Mouse (Mus musculus) liver (tissue): ENCODE results near the gene Rft1.

ENCODE experiments used
- DNase-seq: peaks from one replicate; pipeline ENCODE4 v3.0.0-alpha.2; 2020; ENCODE audit warnings: mixed read lengths

The Rft1 gene

GRCm38 (mm10) chr14:30630811-30631576 is 23.2 kb upstream of the Rft1 start:
- DNase-seq = no peak

- DNase-seq = no peak
These were observed 22.3 kb upstream of the Rft1 start for GRCm38 (mm10) chr14:30631834-30632233.

DNA sequence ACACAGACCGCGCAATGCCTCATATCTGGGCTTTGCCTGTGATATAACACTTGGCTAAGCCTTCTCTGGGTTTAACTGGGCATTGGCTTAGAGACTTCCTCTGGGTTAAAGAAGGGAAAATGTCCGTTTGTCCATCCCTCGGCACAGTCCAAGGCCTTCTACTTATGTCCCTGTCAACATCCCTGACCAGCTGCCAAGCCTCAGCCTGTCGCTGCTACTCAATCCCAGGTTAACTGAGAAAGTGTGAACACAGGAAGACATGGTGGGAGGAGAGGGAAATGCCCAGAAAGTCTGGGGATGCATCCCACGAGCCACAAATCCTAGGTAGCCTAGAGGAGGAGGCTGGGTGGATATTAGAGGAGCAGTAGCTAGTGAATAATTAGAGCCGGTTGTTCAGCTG is 20.5 kb upstream of the Rft1 start:
- no peak for DNase-seq

GRCm38 (mm10) chr14:30634418-30634817 is 19.7 kb upstream of the Rft1 start:
- DNase-seq = no peak

DNA sequence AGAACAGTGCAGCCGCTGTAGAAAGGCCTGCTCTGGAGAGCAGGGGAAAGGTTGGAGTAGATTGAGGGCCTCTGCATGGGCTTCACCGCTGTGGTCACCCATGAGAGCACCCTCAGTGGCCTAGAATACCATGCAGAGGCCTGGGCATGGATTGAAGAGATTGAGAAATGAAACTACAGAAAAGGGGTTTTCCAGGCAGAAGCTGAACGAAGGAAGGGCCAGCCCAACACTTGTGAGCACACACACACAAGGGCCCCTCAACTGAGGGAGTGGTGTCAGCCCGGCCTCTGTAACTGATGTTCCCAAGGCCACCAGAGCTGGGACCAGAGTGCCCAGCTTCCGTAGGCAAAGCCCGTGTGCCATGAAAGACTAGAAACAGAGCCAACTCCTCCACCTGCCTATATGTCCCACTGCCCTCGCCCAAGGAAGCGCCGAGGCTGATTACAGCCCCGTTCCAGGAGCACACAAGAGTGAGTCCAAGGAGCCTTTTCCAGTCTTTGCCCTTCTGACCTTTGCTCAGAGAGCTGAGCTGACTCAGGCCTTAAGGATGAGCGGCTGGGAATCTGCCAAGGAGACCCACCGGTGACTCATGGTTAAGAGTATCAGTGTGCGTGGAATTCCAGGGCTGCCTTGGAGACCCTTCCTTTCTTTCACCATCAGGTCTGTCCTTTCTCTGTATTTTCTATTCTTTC is 18.8 kb upstream of the Rft1 start:
- DNase-seq = no peak

DNA sequence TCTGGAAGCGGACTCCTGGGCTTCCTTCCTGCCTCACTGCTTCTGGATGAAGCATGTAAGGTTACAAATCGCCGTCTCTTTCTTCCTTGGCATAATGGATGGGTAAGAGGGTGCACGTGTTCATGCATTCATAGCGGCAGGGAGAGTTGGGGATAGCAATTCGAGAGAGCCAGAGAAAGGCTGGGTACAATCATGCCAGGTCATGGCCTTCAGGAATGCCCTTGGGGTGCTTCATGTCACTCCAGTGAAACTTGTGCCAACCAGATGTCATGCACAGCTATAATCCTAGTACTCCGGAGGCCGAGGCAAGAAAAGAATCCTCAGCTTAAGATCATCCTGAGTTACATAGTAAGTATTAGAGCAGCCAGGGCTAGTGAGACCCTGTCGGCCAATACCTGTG is 17.7 kb upstream of the Rft1 start:
- no peak for DNase-seq

DNA sequence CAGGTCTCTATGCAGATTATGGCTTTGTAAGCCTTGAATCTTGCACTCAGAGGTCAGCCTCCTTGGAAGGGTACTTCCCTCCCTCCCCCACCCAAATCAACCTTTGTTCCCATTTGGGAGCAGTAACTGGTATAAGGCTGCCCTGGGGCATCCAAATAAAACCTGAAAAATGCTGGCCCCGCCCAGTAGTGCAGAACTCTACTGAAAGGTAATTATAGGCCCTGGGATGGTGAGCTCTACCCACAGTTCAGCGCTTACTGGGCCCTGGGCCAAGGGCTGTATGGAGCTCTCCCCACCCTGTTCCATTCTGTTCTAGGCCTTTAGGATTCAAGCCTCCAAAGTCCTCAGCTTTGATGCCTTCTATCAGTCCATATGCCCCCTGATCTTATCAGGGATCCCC is 17.1 kb upstream of the Rft1 start:
- no peak for DNase-seq

- DNase-seq = no peak
These were observed 16.2 kb upstream of the Rft1 start for GRCm38 (mm10) chr14:30638009-30638408.

DNA sequence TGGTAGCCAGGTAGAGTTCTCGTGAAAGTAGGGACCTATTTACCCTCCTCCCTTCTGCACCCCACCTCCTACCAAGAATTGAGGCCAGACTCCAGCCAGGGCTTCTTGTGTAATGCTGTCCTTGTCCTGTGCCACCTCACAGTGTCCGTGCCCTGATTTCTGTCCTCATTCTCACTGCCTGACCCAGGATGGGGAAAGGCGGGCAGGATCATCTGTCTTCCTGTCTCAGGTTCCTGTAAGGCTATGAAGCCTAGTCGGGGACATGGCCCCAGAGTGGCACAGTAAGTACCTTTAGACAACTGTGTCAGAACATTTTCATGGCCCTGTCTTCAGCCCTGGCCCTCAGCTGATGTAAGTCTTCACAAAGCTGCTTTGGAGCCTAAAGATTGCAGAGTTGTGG is 15.5 kb upstream of the Rft1 start:
- DNase-seq = no peak

DNA sequence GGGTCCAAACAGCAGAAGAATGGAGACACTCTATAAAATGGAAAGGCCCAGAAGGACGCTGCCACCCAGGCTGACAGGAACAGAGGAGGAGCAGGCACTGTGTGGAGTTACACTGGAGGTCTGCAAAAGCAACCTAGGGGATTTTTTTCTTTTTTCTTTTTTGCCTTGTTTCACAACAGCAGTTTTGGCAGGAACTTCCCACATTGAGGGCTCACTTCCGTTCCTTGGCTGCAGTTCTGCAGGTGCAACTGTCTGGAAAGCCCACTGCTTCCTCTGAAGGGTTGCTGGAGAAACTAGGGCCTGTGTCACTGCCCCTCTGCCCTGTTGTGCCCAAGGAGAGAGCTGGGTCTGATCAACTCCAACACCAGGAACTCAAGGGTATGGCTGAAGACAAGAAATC is 12.4 kb upstream of the Rft1 start:
- no peak for DNase-seq

- DNase-seq = no peak
These were observed 10.1 kb upstream of the Rft1 start for GRCm38 (mm10) chr14:30644026-30644425.

DNA sequence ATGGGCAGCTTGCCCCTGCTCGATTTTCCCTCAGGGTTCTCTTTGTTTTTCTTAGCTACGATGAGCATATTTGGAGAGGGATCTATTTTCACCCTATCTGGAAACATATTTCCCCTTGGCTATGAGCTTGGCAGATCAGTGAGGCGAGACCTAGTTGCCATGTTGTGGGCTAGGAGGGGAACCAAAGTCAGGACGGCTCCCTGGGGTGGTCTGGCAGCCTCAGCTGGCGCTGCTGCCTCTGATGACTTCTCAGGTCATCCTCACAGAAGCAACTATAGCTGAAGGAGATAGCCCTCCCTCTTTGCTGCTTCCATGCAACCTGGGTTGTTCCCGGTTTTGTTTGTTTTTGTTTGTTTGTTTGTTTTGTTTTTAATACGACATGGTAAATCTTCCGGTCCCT is 9.1 kb upstream of the Rft1 start:
- no peak for DNase-seq

GRCm38 (mm10) chr14:30646486-30646885 is 7.7 kb upstream of the Rft1 start:
- no peak for DNase-seq

- no peak for DNase-seq
These were observed 5.7 kb upstream of the Rft1 start for GRCm38 (mm10) chr14:30648478-30648877.

DNA sequence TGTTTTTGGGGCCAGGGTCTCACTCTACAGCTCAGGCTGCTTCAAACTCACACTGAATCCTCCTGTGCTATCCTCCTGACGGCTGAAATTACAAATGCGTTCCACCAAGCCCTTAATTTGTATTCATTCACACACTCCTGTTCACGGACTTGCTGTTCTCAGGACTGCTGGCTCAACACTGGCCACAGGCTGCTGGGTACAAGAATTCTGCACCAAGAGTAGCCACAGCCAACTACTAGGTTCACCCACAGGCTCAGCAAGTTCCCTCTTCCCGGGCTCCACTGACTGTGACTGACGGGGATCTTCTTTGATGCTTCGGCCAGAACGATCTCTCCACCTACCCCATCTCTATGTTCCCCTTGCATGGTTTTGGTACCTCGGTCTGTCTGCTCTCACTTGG is 4.4 kb upstream of the Rft1 start:
- no peak for DNase-seq

DNA sequence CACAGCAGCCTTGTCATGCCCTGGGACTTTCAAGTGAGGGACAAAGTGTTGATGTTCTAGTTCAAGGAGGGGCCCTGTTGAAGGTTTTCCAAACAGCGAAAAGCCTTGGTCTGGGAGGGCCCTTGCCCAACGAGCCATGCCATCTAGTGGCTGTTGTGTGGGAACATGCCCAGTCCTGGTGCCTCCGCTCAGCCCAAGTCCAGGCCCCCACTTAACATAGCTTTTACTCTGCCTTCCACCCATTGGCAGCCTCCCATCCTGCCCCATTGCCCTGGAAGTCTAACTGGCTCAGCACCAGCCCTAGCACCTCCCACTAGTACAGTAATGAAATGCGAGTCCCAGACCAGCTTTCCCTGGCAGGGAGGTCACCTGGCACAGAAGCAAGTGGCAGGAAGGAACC is 3.2 kb upstream of the Rft1 start:
- DNase-seq = peak; percentile 19

DNA sequence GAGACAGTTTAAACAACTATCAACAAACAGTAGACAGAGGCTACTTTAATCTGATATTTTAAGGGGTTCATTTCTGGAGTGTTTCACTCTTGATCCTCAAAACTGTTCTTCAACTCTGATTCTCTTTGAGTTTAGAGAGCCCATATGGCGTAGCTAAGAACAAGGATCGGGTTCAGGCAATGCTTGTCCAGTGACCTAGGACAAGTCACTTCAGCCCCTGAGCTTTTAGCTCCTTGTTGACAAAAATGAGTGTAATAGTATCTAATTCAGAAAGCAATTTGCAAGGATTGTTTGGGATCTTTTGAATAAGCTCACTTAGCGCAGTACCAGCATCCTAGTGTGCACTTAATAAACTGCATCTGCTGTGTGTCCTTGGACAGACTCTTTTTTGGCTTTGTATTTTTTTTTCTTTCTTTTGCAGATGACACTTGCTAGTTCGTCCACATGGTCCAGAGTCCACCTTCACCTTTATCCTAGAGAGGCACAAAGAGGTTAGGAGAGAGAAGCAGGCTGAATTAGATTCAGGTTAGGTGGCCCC is 600 bp downstream of the Rft1 start:
- DNase-seq = no peak

DNA sequence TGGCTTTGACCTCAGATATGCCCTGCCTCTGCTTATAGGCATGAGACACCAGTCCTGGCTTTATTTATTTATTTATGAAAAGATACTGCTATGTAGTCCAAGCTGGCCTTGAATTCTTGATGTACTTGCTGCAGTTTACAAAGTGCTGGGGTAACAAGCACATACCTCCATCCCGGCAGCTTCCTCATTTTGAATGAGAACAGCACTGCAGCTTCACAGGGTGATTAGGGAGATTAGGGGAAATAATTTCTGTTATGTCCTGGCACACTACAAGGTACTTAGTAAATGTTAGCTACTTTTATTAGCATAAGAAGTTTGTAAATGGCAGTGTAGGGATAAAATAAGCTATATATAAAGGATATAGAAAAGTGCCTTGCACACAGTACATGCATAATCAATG is 1.4 kb downstream of the Rft1 start:
- DNase-seq = no peak

- no peak for DNase-seq
These were observed 11.9 kb downstream of the Rft1 start for GRCm38 (mm10) chr14:30666061-30666460.

GRCm38 (mm10) chr14:30666604-30667003 is 12.4 kb downstream of the Rft1 start:
- DNase-seq = no peak

GRCm38 (mm10) chr14:30670161-30670560 is 16.0 kb downstream of the Rft1 start:
- no peak for DNase-seq

- DNase-seq = no peak
These were observed 17.2 kb downstream of the Rft1 start for GRCm38 (mm10) chr14:30671095-30671985.

DNA sequence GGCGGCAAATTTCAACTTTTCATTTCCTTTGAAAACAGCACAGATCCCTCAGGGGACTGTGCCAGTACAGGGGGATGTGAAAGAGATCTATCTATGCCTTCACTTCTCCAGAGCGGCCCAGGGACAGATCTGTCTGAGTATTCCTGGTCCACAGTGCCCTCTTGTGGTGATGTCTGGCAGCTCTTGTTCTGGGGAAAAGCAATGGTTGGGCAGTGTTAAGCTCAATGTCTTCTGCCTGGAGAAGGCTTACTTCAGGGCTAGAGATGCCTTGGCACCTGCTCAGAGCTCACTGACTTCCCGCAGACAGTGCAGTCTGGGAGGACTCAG is 17.8 kb downstream of the Rft1 start:
- peak; percentile 85 for DNase-seq

- peak; percentile 69 for DNase-seq
These were observed 20.8 kb downstream of the Rft1 start for GRCm38 (mm10) chr14:30674947-30675346.
